Mouse (Mus musculus) layer of hippocampus, adult 9-11 months (tissue): Measurements from ENCODE around the gene Acot8.
A peak's percentile ranks its signal among the peaks of the same experiment; 100 is the strongest.

Experiments
- DNase-seq: peaks from one replicate; pipeline ENCODE4 v3.0.0; 2022

The Acot8 gene

DNA sequence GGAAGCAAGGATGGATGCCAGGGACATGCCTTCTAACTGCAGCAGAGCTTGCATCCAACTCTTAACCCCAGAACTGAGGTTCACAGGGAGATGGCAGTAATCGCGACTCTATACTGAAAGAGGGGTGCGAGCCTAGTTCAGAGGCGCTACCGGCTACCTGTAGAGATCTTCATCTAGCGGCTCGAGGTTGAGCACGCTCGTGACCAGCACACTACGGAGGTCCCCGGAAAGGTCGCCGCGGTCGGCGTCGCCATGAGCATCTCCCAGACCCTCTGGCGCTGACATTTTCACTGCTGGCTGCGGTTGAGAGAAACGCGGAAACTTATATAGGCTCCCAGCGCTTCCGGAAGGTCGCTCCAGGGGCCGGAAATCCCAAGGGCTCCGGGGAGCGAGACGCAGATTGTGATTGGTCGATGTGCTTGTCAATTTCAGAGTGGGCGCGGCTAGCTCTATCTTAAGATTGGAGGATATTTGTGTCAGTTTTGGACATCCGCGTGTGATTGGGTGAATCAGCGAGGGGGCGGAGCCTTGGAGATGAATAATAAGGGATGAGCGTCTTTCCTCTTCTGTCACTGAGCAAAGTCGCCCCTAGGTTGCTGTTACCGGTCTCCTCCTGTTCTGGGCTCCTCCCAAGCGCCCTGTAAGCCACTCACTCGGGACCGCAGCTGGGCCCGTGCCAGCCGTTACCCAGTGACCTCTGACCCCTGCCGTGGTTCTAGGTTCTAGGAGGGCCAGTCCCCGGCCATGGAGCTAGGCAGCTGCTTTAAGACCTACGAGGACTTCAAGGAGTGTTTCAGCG lies at the start of gene Acot8, which contains the start of gene Zswim3:
TSS of gene Acot8 (minus strand) at position 350 of the 799 bp plus-strand sequence.
TSS of gene Zswim3 (plus strand) at position 566 of the 799 bp plus-strand sequence.
- DNase-seq: peak; percentile 98

DNA sequence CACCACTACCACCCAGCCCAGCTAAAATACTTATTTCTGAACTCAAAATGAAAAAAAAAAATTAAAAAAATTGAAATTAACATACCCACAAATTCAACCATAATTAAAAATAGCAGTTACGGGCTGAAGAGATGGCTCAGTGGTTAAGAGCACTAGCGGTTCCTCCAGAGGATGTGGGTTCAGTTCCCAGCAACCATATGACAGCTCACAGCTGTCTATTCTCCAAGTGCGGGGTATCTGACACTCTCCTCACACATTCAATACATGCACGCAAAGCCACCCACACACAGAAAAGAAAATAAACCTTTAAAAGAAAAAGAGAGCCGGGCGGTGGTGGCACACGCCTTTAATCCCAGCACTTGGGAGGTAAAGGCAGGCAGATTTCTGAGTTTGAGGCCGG lies 45.4 kb upstream of the Acot8 start:
- DNase-seq: no peak

DNA sequence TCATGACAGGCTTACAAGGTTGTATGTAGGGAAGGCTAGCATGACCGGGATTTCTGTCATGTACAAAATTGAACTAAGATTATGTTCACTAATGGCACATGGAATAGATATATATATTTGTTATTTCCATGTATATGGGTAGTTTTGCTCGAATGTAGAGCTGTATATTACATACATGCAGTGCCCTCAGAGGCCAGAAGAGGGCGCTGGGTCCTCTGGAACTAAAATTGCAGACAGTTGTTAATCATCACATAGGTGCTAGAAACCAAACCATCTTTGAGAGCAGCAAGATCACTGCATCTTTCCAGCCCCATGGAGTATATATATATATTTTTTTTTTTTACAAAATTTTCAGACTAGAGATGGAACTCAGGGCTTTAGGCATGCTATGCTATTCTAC lies 41.1 kb upstream of the Acot8 start:
- DNase-seq: no peak

DNA sequence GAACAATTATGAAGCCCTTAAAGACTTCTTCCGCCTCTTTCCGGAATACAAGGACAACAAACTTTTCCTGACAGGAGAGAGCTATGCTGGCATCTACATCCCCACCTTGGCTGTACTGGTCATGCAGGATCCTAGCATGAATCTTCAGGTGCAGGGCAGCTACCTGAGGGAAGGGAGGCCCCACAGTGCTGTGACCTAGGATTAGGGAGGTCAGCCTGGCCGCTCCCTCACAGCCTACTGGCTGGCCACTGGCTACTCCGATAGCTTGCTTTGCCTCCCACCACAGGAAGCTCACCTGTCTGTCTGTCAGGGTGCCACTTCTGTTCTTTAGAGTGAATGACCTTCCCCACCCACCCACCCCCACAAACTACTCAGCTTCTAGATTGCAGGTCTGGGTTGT lies 30.5 kb upstream of the Acot8 start:
- no peak for DNase-seq

DNA sequence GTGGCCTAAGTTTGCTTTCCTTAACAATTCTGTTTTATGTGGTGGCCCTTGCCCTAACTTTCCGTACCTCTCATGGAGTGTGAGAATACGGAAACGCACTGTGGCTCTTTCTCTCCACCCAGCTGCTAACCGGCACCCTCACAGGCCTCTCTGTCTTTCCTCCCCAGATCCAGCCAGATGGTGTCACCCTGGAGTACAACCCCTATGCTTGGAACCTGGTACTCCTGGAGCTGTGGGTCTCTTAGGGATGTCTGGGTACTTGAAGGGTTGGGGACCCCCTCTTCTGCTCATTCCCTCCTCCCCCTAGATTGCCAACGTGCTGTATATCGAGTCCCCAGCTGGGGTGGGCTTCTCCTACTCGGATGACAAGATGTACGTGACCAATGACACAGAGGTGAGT lies 29.8 kb upstream of the Acot8 start:
- no peak for DNase-seq

DNA sequence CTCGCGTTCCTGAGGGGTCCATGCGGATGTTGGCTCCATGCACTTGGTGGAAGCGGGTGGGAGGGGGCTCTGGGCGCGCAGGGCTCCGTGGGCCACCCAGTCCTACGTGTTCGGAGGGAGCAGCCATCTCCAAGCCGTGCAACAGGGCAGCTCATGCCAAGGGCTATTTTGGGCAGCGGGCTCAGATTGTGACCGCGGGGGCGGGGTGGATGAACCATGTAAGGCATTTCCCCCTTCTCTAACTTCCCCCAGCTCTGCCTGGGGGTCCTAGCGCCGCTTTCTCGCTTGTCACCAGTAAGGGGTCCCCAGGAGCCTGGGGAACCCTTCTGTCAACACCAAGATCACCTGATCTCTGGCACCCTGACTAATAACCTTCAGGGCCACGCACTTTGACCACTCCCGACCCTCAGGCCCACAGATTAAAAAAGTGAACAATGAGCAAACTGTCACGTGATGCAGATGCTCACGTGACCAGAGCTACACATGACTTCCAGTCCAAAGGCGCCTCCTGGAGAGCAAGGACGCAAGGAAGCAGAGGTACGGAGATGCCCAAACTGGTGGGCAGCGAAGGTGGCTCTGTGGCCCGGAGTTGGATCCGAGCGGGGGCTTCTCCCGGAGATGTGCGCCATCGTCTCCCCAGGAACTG lies 28.8 kb upstream of the Acot8 start, which contains the start of gene Neurl2:
TSS of gene Neurl2 (minus strand) at position 143 of the 646 bp plus-strand sequence.
- DNase-seq: peak; percentile 96

DNA sequence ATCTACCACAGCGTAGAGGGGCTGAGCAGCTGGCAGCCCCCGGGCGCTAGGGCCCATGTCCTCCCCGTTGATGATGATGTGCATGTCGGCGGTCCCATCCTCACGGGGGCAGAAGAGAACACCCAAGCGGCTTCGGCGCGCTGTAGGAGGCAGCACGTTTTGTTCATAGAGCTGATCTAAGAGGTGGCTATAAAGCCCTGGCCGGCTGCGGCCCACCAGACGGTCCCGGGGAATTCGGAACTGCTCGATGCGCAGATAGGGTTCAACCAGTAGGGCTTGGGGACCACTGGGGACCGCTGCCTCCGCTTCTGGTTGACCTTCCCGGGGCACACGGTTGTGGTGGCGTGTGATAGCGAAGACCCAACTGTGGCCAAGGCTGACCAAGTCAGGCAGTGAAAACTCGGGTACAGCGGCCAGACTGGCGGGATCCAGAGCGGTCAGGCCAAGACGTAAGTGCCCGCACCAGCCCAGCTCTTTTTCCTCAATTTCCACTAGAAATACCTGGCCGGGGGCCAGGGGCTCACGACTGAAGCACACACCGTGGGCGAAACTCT lies 28.1 kb upstream of the Acot8 start, which contains the start of gene Ctsa:
TSS of gene Ctsa (plus strand) at position 126 of the 554 bp plus-strand sequence.
- DNase-seq: peak; percentile 85

DNA sequence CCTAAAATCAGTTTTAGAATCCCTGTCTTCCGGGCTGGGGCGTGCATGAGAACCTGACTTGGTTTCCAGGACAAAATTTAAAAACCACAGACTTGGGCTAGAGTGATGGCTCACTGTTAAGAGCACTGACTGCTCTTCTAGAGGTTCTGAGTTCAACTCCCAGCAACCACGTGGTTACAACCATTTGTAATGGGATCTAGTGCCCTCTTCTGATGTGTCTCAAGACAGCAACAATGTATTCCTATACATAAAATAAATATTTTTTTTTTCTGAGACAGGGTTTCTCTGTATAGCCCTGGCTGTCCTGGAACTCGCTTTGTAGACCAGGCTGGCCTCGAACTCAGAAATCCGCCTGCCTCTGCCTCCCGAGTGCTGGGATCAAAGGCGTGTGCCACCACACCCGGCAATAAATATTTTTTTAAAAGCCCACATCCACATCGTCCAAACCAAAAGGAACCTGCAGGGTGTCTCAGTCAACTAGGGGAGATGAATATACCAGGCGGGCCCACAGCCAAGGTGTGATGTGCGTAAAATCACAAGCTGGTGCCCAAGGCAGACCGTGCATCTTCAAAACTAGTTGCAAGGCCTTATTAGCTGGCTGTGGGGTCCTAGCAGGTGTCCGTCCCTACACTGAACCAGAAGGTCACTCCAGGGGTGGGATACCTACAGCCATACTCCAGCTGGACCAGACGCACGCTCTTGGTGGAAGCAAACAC lies 27.5 kb upstream of the Acot8 start:
- no peak for DNase-seq

DNA sequence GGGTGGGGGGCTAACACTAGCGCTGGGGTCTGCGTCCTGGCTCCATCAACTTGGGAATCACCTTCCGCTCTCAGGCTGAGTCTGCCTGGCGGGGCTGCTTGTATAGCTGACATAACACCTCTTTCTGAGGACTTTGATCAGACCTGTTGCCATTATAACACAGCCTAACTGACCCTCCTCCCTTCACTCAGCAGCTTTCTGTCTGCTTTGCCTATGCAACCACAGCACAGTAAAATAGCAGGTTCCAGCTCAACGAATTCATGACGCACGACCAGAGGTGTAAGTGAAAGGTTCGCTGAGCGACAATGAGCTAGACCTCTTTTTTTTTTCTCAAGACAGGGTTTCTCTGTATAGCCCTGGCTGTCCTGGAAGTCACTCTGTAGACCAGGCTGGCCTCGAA lies 26.3 kb upstream of the Acot8 start:
- no peak for DNase-seq

DNA sequence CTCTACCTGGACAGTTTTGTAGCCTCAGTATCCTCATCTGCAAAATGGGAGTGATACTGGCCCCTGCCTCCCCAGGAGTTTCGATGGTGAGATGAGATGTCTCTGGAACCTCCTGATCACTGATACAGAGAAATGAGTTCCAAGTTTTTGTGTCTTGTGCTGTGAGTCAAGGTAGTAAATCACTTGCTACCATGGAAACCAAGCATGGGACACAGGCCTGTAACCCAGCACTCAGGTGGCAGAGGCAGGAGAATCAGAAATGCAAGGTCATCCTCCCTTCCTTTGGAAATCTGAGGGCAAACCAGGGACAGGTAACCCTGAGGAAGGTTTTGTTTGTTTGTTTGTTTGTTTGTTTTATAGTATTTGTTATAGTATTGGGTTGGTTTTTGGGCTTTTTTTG lies 24.4 kb upstream of the Acot8 start:
- DNase-seq: no peak

DNA sequence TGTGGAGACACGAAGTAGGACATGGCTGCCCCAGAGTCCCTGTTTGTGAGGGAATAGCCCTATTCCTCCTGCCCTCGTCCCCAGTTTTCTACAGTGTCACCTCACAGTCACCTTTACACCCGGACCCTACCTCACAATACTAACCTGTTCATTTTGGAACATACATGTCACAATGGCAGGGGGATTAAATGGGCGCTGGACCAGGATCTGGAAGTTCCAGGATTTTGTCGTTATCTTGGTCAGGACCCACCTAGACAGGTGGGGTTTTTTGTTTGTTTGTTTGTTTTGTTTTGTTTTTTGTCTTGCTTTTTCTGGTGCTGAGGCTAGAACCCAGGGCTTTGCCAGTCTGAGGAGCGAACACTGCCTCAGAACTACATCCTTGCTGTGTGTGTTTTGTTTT lies 23.8 kb upstream of the Acot8 start, which contains the start of gene Spata25:
TSS of gene Spata25 (minus strand) at position 101 of the 400 bp plus-strand sequence.
- DNase-seq: no peak

DNA sequence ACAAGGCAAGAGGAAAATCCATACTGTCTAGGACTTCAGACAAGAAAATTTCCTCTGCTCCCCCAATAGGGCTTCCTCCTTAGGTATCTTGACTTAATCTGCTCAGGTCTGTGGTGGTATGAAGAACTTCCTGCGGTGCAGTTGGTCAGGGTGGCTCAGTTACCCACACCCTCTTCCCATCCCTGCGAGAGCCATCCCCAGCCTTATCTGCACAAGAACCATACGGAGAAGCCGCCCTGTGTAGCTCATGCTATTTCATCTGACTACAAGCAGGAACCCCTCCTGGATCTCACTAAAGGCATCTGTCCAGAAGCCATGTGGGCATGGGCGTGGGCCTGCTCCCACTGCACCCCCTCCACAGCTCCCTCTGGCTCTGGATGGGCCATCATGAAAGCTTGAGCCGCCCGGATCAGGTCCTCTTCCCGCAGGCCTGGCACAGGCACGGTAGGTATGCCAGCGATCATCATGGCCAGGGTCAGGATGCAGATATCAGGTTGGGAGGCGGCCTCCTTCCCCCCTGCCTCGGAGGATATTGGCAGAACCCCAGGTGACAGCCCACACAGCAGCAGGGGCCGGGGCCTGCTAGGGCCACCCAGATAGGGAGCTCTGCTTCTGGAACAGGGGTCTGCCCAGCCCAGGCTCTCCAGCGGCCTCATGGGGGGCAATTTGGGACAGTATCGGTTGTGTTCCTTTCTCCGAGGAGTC lies 22.6 kb upstream of the Acot8 start:
- DNase-seq: no peak

DNA sequence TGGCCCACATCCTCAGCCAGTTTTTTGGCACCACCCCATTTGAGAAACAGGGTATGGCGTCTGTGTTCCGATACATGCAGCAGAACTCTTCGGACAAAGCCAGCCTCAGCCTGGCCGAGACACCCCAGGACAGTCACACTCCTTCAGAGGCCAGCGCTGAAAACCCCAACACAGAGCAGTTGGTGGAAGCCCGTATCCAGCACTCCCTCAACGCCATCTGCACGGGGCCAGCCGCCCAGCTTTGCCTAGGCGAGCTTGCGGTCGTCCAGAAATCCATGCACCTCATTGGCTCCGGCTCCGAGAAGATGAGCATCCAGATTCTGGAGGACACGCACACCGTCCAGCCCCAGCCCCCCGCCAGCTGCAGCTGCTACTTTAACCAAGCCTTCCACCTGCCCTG lies 20.8 kb upstream of the Acot8 start:
- DNase-seq: no peak

DNA sequence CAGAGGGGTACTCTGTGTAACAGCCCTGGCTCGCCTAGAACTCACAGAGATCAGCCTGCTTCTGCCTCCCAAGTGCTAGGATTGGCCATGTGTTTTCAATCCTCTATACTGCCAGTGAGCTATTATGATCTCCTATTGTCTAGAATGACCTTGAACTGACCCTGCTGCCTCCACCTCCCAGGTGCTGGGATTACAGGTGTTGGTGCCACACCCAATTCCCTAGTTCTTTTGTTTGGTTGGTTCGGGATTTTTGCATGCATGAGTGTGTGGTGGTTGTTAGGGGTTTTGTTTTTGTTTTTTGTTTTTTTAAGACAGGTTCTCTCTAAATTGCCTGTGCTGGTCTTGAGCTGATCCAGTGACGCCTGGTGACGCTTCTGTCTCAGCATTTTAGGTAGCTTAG lies 19.3 kb upstream of the Acot8 start:
- DNase-seq: no peak

DNA sequence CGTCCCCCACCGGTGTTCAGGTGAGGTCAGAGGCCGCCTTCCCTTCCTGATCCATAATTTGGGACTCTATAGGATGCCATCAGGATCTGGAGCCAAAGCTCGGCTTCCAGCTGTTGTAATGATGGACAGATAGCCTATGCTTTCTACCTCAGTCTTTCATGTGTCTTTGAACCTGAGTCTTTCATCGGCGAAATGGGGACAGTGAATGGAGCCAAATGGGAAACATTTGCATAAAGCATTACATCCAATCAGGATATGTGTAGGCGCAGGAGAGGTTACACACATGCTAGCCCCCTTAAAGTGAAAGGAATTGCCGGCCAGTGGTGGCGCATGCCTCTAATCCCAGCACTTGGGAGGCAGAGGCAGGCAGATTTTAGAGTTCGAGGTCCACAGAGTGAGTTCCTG lies 18.5 kb upstream of the Acot8 start:
- peak; percentile 51 for DNase-seq

DNA sequence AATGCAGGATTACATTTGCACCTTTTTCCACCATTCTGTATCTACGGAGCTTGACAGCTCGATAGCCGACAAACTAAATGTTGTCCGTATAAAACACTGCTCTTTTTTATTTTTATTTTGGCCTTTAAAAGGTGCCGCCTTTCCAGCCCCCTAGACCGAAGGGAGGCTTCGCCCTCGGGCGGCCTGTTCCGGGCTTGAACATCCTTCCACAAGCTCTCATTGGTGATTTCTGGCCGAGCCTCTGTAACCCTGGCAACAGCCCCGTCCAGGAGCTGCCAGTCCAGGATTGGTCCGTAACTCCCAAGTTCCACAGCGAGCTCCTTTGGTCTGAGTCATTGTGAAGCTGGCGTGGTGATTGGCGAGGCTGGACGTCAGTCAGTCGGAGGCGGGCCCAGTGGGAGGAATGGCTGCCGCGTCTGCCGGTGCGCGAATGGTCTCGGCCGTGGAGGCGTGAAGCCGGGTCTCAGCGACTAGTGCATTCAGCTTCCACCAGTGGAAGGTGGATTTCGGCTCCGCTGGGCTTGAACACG lies 18.0 kb upstream of the Acot8 start, which contains the start of gene Zswim1:
TSS of gene Zswim1 (plus strand) at position 51 of the 530 bp plus-strand sequence.
- DNase-seq: peak; percentile 99

DNA sequence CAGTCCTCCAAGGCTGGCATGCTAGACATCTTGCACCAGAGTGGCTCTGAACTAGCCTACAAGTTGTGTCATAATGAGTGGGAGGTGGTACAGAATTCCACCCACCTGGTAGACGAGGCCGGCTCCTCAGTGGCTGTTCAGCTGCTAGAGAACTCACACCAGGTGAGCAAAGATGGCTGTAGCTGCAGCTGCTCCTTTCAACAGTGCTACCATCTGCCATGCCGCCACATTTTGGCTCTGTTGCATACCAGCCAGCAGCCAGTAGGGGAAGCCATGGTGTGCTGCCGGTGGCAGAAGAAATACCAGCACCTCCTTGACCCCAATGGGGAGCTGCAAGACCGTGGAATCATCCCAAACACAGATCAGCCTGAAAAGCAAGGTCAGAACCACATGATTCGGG lies 16.4 kb upstream of the Acot8 start:
- no peak for DNase-seq

DNA sequence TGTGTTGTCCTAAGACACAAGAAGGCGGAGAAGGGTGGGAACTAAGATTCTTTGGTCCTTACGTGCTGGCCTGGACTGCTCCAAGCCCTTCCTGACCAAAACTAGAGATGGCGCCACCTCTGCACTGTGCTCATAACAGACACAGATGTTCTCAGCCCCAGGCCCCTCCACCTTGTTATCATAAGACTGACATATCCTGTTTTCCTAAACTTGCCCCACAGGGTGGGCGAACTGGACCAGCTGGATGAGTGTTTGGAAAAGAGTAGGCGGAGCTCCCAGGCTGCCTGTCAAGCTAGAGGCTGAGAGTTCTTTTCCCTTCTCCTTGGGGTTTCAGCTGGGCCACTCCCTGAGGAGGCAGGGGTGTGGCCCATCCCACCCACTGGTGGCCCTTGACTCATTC lies 13.0 kb upstream of the Acot8 start:
- no peak for DNase-seq

DNA sequence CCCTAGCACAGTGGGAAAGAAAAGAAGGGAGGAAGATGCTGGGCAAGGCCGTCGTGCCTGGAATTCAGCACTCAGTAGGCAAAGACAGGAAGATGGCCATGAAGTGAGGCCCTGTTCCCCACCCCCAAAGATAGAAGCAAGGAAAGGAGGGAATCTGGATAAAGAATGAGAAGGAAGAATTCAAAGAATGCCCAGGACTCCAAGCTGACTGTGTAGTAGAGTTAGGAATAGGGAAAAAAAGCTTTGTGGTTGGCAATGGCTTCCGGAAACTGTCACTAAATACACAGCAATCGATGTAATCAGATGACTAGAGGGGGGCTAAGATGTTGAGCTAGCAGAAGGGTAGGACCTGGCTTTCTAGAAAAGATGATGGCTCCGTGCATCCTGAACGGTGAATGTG lies 12.5 kb upstream of the Acot8 start:
- DNase-seq: no peak

DNA sequence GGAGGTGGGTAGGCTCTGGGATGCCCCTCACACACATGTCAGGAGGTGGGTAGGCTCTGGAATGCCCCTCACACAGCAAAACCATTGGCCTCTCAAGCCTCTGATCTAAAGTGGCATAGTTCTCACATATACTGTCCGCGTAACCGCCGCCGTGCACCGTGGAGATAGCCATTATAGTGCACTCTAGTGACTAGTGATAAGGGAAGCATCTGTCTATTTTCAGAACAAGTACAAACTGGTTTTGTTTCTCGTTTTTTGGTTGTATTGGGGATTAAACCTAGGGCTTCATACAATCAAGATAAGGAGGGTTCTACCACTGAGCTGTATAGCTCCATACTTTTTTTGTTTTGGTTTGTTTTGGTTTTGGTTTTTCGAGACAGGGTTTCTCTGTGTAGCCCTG lies 11.1 kb upstream of the Acot8 start:
- DNase-seq: no peak

DNA sequence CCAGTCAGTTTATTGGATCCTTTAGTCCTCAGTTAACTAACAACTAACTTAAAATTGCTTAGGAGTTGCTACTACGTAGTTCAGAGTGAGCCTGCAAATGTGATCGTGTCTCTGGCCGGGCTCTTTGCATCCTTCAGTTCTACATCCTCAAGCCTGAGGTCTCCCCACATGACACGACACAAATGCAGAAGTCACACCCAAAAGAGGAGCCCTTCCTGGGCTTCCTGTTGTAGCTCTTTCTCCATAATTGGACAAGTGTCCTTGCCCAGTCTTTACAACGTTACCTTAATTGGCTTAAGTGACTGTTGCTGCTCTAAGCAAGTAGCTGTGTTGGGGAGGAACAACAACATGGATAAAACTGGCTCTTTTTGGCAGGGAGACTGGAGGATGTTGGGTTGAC lies 10.7 kb upstream of the Acot8 start:
- no peak for DNase-seq

DNA sequence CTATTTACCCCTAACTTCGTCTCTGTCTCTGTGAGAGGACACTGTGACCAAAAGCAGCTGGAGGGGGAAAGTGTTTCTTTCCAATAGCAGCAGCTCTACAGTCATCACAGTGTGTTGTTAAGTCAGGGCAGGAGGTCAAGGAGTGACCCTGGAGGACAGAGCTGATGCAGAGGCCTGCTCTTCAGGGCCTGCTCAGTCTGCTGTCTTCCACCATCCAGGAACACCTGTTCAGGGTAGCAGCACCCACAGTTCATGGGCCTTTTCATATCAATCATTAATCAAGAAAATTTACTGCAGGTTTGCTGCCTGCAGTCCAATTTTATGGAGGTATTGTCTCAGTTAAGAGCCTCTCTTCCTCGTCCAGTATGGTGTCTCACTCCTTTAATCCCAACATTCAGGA lies 8.9 kb upstream of the Acot8 start:
- no peak for DNase-seq
